Mouse (Mus musculus): ENCODE measurements at regions not wholly inside any gene's neighbourhood (a gene's known extent, or its start where the extent isn't known, plus 50 kb on each side); places are given as distances from the start of the nearest gene placed in this dataset.

DNA sequence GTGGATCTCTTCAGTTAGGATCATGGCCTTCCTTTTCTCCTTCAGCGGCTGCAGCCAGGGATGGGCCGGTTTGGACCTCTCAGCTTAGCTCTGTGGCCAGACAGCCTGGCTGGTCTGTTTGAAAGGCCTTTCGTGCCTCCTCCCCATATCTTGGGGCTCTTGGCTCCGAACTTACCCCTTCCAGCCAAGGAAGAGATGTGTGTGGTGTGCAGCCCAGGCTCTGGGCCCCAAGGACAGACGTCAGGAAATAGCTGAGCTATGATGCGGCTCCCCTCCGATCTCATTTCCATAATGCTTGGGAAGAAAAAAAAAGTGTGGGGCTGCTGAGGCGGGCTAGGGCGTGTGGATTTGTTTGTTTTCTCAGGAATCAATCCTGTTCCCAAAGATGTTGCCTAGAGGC, 113.8 kb upstream of the Gm26897 start:
- Histone ChIP-seq H3K27ac (no peak overlapping the region), H3K27me3 (ENCODE audit: control insufficient read depth, insufficient read depth, low read length) (no peaks in the 10 kb centered on the region), H3K4me1 (replicated peaks; ENCODE audit: control insufficient read depth, insufficient read depth, low read length) (no peaks in the 10 kb centered on the region), H3K9ac (no peak overlapping the region), H3K9me3 (ENCODE audit: control insufficient read depth, low read length) (no peaks in the 10 kb centered on the region), H3K4me2 (replicated peaks) (no peak overlapping the region), H3K4me3 (replicated peaks; ENCODE audit: low read length) (no peak overlapping the region), H3K36me3 (replicated peaks; ENCODE audit: control insufficient read depth, insufficient read depth) (no peaks in the 10 kb centered on the region)
- 32% methylated on average over 8 of the region's 9 CpGs for WGBS
- ATAC-seq (ENCODE audit: low FRiP score) (no peak), DNase-seq (ENCODE audit: low spot score) (no peak)

- DNase-seq (ENCODE audit: low spot score): no peak
- Histone ChIP-seq H3K4me3 (replicated peaks; ENCODE audit: low read length) (no peak overlapping the region), H3K27ac (no peak overlapping the region), H3K4me1 (replicated peaks; ENCODE audit: control insufficient read depth, insufficient read depth, low read length) (no peaks in the 10 kb centered on the region), H3K36me3 (replicated peaks; ENCODE audit: control insufficient read depth, insufficient read depth) (no peaks in the 10 kb centered on the region), H3K9ac (no peak overlapping the region), H3K27me3 (ENCODE audit: control insufficient read depth, insufficient read depth, low read length) (no peaks in the 10 kb centered on the region), H3K4me2 (replicated peaks) (no peak overlapping the region), H3K9me3 (ENCODE audit: control insufficient read depth, low read length) (no peaks in the 10 kb centered on the region)
- WGBS: 64% methylated on average over 6 of the region's 6 CpGs
- ATAC-seq (ENCODE audit: low FRiP score): no peak
Observed at GRCm38 (mm10) chr5:111620626-111621025, 113.1 kb upstream of the Gm26897 start.

- no peaks in the 10 kb centered on the region for H3K27me3 ChIP-seq (ENCODE audit: control insufficient read depth, insufficient read depth, low read length)
- WGBS: 87% methylated on average over 5 of the region's 5 CpGs
- H3K4me3 ChIP-seq (replicated peaks; ENCODE audit: low read length): no peak overlapping the region
- ATAC-seq (ENCODE audit: low FRiP score): no peak
- no peak overlapping the region for H3K9ac ChIP-seq
- no peak for DNase-seq (ENCODE audit: low spot score)
- H3K27ac ChIP-seq: no peak overlapping the region
- no peak overlapping the region for H3K4me2 ChIP-seq (replicated peaks)
- 0 out of 2 replicates have a peak, but pooled peaks cover 4% of the 10 kb centered on the region for H3K4me1 ChIP-seq (replicated peaks; ENCODE audit: control insufficient read depth, insufficient read depth, low read length)
- H3K9me3 ChIP-seq (ENCODE audit: control insufficient read depth, low read length): no peaks in the 10 kb centered on the region
- no peaks in the 10 kb centered on the region for H3K36me3 ChIP-seq (replicated peaks; ENCODE audit: control insufficient read depth, insufficient read depth)
Observed at GRCm38 (mm10) chr5:111622481-111622880, 111.2 kb upstream of the Gm26897 start.

- no peak for DNase-seq (ENCODE audit: low spot score)
Observed at GRCm38 (mm10) chr5:111626273-111626798, 107.4 kb upstream of the Gm26897 start.

DNA sequence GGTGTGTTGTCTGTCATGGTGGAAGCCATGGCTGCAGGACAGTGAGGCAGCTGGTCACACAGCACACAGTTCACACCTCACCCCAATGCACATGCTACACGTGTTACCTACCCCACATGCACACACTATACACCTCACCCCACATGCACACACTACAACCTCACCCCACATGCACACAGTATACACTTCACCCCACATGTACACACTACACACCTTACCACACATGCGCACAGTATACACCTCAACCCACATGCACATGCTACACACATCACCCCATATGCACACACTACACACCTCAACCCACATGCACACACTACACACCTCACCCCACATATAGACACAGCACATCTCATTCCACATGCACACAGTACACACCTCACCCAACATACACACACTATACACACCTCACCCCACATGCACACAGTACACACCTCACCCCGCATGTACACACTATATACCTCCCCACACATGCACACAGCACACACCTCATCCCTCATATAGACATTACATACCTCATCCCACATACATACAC, 103.3 kb upstream of the Gm26897 start:
- Histone ChIP-seq H3K4me2 (replicated peaks) (no peak overlapping the region), H3K9me3 (ENCODE audit: control insufficient read depth, low read length) (no peaks in the 10 kb centered on the region), H3K4me3 (replicated peaks; ENCODE audit: low read length) (no peak overlapping the region), H3K27me3 (ENCODE audit: control insufficient read depth, insufficient read depth, low read length) (no peaks in the 10 kb centered on the region), H3K4me1 (replicated peaks; ENCODE audit: control insufficient read depth, insufficient read depth, low read length) (0 out of 2 replicates have a peak, but pooled peaks cover 15% of the 10 kb centered on the region), H3K27ac (no peak overlapping the region), H3K9ac (no peak overlapping the region), H3K36me3 (replicated peaks; ENCODE audit: control insufficient read depth, insufficient read depth) (no peaks in the 10 kb centered on the region)
- 95% methylated on average over 3 of the region's 3 CpGs for WGBS
- DNase-seq (ENCODE audit: low spot score) (no peak), ATAC-seq (ENCODE audit: low FRiP score) (peak; percentile 31; the same call in 1 of the 2 replicates)

More at GRCm38 (mm10) chr5:111626273-111626798, 107.4 kb upstream of the Gm26897 start:
- Histone ChIP-seq H3K36me3 (replicated peaks; ENCODE audit: control insufficient read depth, insufficient read depth) (no peaks in the 10 kb centered on the region), H3K4me2 (replicated peaks) (no peak overlapping the region), H3K9ac (no peak overlapping the region), H3K4me1 (replicated peaks; ENCODE audit: control insufficient read depth, insufficient read depth, low read length) (0 out of 2 replicates have a peak, but pooled peaks cover 6% of the 10 kb centered on the region), H3K27me3 (ENCODE audit: control insufficient read depth, insufficient read depth, low read length) (no peaks in the 10 kb centered on the region), H3K4me3 (replicated peaks; ENCODE audit: low read length) (no peak overlapping the region), H3K9me3 (ENCODE audit: control insufficient read depth, low read length) (no peaks in the 10 kb centered on the region), H3K27ac (no peak overlapping the region)
- 7% methylated on average over 6 of the region's 6 CpGs for WGBS
- no peak for ATAC-seq (ENCODE audit: low FRiP score)

DNA sequence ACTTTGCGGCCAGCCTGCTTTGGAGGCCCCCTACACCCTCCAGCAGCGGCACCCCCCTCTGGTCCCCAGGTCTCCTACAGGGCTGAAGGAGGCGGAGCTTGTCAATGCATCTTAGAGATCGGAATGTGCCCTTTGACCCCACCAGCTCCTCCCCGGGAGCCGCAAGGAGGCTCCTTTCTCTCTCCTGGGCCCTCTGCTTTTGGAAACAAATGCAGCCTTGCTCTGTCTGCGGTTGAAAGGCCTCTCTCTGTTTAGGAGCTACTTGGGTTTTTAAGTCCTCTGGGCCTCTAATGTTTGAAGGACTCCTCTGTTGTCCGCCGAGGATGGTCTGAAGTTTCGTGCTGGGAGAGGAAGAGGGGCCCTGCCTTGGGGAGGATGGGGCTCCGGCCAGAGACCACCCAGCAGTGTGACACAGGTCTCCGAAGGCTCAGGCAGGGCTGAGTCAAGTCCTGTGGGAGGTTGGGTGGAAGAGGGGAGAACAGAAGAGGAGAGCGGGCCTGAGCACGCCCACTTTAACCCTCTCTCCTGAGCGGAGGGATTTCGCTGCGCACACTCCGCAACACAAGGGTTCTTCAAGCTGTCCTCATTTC, 102.1 kb upstream of the Gm26897 start:
- H3K36me3 ChIP-seq (replicated peaks; ENCODE audit: control insufficient read depth, insufficient read depth): no peaks in the 10 kb centered on the region
- no peaks in the 10 kb centered on the region for H3K9me3 ChIP-seq (ENCODE audit: control insufficient read depth, low read length)
- H3K9ac ChIP-seq: no peak overlapping the region
- H3K4me1 ChIP-seq (replicated peaks; ENCODE audit: control insufficient read depth, insufficient read depth, low read length): 0 out of 2 replicates have a peak, but pooled peaks cover 15% of the 10 kb centered on the region
- DNase-seq (ENCODE audit: low spot score) (no peak), ATAC-seq (ENCODE audit: low FRiP score) (0 out of 2 replicates have a peak, but pooled peaks have one; percentile 25)
- no peak overlapping the region for H3K27ac ChIP-seq
- no peak overlapping the region for H3K4me3 ChIP-seq (replicated peaks; ENCODE audit: low read length)
- no peak overlapping the region for H3K4me2 ChIP-seq (replicated peaks)
- H3K27me3 ChIP-seq (ENCODE audit: control insufficient read depth, insufficient read depth, low read length): no peaks in the 10 kb centered on the region
- 15% methylated on average over 18 of the region's 18 CpGs for WGBS

GRCm38 (mm10) chr5:111635092-111635491, 98.6 kb upstream of the Gm26897 start:
- DNase-seq (ENCODE audit: low spot score): no peak
- WGBS: 73% methylated on average over 5 of the region's 5 CpGs
- H3K4me1 ChIP-seq (replicated peaks; ENCODE audit: control insufficient read depth, insufficient read depth, low read length): peaks cover 20% of the 10 kb centered on the region; the same call in 1 of the 2 replicates
- H3K27me3 ChIP-seq (ENCODE audit: control insufficient read depth, insufficient read depth, low read length): no peaks in the 10 kb centered on the region
- no peaks in the 10 kb centered on the region for H3K36me3 ChIP-seq (replicated peaks; ENCODE audit: control insufficient read depth, insufficient read depth)
- H3K4me2 ChIP-seq (replicated peaks): no peak overlapping the region
- no peak overlapping the region for H3K9ac ChIP-seq
- no peak overlapping the region for H3K4me3 ChIP-seq (replicated peaks; ENCODE audit: low read length)
- no peaks in the 10 kb centered on the region for H3K9me3 ChIP-seq (ENCODE audit: control insufficient read depth, low read length)
- H3K27ac ChIP-seq: no peak overlapping the region
- ATAC-seq (ENCODE audit: low FRiP score): no peak

GRCm38 (mm10) chr5:111636969-111637368, 96.8 kb upstream of the Gm26897 start:
- no peaks in the 10 kb centered on the region for H3K27me3 ChIP-seq (ENCODE audit: control insufficient read depth, insufficient read depth, low read length)
- DNase-seq (ENCODE audit: low spot score) (no peak), ATAC-seq (ENCODE audit: low FRiP score) (no peak)
- H3K4me1 ChIP-seq (replicated peaks; ENCODE audit: control insufficient read depth, insufficient read depth, low read length): peaks cover 18% of the 10 kb centered on the region; the same call in 1 of the 2 replicates
- no peak overlapping the region for H3K9ac ChIP-seq
- no peaks in the 10 kb centered on the region for H3K9me3 ChIP-seq (ENCODE audit: control insufficient read depth, low read length)
- no peak overlapping the region for H3K27ac ChIP-seq
- no peak overlapping the region for H3K4me3 ChIP-seq (replicated peaks; ENCODE audit: low read length)
- no peak overlapping the region for H3K4me2 ChIP-seq (replicated peaks)
- H3K36me3 ChIP-seq (replicated peaks; ENCODE audit: control insufficient read depth, insufficient read depth): no peaks in the 10 kb centered on the region
- 11% methylated on average over 4 of the region's 4 CpGs for WGBS

DNA sequence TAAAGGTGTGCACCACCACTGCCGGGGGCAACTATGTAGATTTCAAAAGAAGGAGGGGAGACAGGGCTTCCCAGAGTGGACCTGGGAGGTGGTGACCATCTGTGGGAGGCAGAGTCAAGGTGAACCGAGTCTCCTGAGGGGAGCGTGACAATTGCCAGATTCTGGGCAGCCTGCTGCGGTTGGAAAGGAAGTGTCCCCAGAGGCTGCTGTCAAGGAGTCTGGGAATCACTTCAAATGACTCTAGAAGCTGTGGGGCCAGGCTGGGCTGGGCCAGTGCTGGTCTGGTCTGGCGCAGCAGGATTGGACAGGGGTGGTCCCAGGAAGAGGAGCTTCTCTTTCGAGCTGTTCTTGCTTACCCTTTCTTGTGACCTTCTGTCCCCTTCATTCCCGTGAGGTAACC, 95.4 kb upstream of the Gm26897 start:
- H3K36me3 ChIP-seq (replicated peaks; ENCODE audit: control insufficient read depth, insufficient read depth): no peaks in the 10 kb centered on the region
- no peak overlapping the region for H3K4me2 ChIP-seq (replicated peaks)
- no peaks in the 10 kb centered on the region for H3K9me3 ChIP-seq (ENCODE audit: control insufficient read depth, low read length)
- no peaks in the 10 kb centered on the region for H3K27me3 ChIP-seq (ENCODE audit: control insufficient read depth, insufficient read depth, low read length)
- WGBS: 53% methylated on average over 7 of the region's 7 CpGs
- no peak overlapping the region for H3K9ac ChIP-seq
- peaks cover 15% of the 10 kb centered on the region; the same call in 1 of the 2 replicates for H3K4me1 ChIP-seq (replicated peaks; ENCODE audit: control insufficient read depth, insufficient read depth, low read length)
- ATAC-seq (ENCODE audit: low FRiP score): no peak
- H3K27ac ChIP-seq: no peak overlapping the region
- no peak for DNase-seq (ENCODE audit: low spot score)
- no peak overlapping the region for H3K4me3 ChIP-seq (replicated peaks; ENCODE audit: low read length)

Data from hindbrain, embryonic 14.5 days (tissue).